Mouse (Mus musculus) T-helper 17 cell (primary cell): ENCODE results near the gene Dlg5.

Experiments
- in situ Hi-C, 2 experiments: fragments of 300-600 bp; cut with MboI, MseI; formaldehyde crosslinking; loops; 1 replicate in 1 of 2; 2 replicates in 1 of 2; pipeline ENCODE4 v1.15.1; 2025; ENCODE audit warnings: high pct_unique_total_duplicates in 2 of 2

Gene Dlg5

GRCm38 (mm10) chr14:24197865-24198264 lies 47.9 kb downstream of the Dlg5 start:
- in situ Hi-C loops: no loop called here

- in situ Hi-C loops: no loop called here
These were observed 48.8 kb downstream of the Dlg5 start for GRCm38 (mm10) chr14:24196947-24197346.

GRCm38 (mm10) chr14:24190131-24190530 lies 55.6 kb downstream of the Dlg5 start:
- in situ Hi-C loops: no loop called here

- in situ Hi-C loops: no loop called here
These were observed 56.1 kb downstream of the Dlg5 start for GRCm38 (mm10) chr14:24189598-24189997.

GRCm38 (mm10) chr14:24185514-24185913 lies 60.2 kb downstream of the Dlg5 start:
- in situ Hi-C loops: no loop called here

GRCm38 (mm10) chr14:24182955-24183354 lies 62.8 kb downstream of the Dlg5 start:
- in situ Hi-C loops: no loop called here

GRCm38 (mm10) chr14:24181811-24182506 lies 63.8 kb downstream of the Dlg5 start:
- in situ Hi-C loops: no loop called here

- in situ Hi-C loops: no loop called here
These were observed 66.2 kb downstream of the Dlg5 start for GRCm38 (mm10) chr14:24179466-24179991.

- in situ Hi-C loops: no loop called here
These were observed 69.1 kb downstream of the Dlg5 start for GRCm38 (mm10) chr14:24176609-24177008.

- in situ Hi-C loops: no loop called here
These were observed 72.4 kb downstream of the Dlg5 start for GRCm38 (mm10) chr14:24173326-24173725.

- in situ Hi-C loops: no loop called here
These were observed 73.9 kb downstream of the Dlg5 start for GRCm38 (mm10) chr14:24171639-24172311.

- in situ Hi-C loops: no loop called here
These were observed 79.7 kb downstream of the Dlg5 start for GRCm38 (mm10) chr14:24166046-24166445.

- in situ Hi-C loops: no loop called here
These were observed 80.9 kb downstream of the Dlg5 start for GRCm38 (mm10) chr14:24164721-24165367.

- in situ Hi-C loops: no loop called here
These were observed 82.9 kb downstream of the Dlg5 start for GRCm38 (mm10) chr14:24162856-24163255.

- in situ Hi-C loops: no loop called here
These were observed 96.8 kb downstream of the Dlg5 start for GRCm38 (mm10) chr14:24148892-24149291.

- in situ Hi-C loops: no loop called here
These were observed 100.9 kb downstream of the Dlg5 start for GRCm38 (mm10) chr14:24144821-24145220.

GRCm38 (mm10) chr14:24144421-24144820 lies 101.3 kb downstream of the Dlg5 start:
- in situ Hi-C loops: no loop called here

- in situ Hi-C loops: no loop called here
These were observed 102.7 kb downstream of the Dlg5 start for GRCm38 (mm10) chr14:24142926-24143430.

GRCm38 (mm10) chr14:24141727-24142126 lies 104.0 kb downstream of the Dlg5 start:
- in situ Hi-C loops: no loop called here

GRCm38 (mm10) chr14:24140297-24140812 lies 105.4 kb downstream of the Dlg5 start:
- in situ Hi-C loops: no loop called here

- in situ Hi-C loops: no loop called here
These were observed 108.8 kb downstream of the Dlg5 start for GRCm38 (mm10) chr14:24136908-24137307.
